Mouse (Mus musculus): ENCODE data around the gene Lcmt1.

- TF ChIP-seq CTCF (IDR thresholded peaks at IDR 0.05; ENCODE audit: low read depth) = no peak
- no peak for TF ChIP-seq EP300 (optimal IDR thresholded peaks at IDR 0.05)
Observed at GRCm38 (mm10) chr7:123356158-123356557, 13.4 kb upstream of the Lcmt1 start.

All from stomach, postnatal 0 days (tissue).